Mouse (Mus musculus) small intestine, adult 2 months (tissue): ENCODE measurements around the gene Poldip2. TPM values are rescaled to one million over a fixed set of nuclear protein-coding genes. Genes with fewer than 3 reads are reported as not detected.
A peak's percentile ranks its signal among the peaks of the same experiment; 100 is the strongest.
"Not testable (repeated sequence)": the region's sequence is repeated elsewhere in the genome, so short reads cannot be mapped to it uniquely, and the experiment has no call there.

ENCODE experiments used
- H3K27ac ChIP-seq: fragments of 200-500 bp; 2 replicates; pipeline ENCODE4 v1.5.1; 2012; ENCODE audit warnings: low read depth, low read length, control low read depth, inconsistent platforms; ENCODE audit not compliant: insufficient read depth
- H3K27me3 ChIP-seq: fragments of 200-500 bp; 2 replicates; pipeline ENCODE4 v1.6.1; 2012; ENCODE audit warnings: mild to moderate bottlenecking, moderate library complexity, low read length, inconsistent platforms; ENCODE audit not compliant: control insufficient read depth, insufficient read depth
- H3K36me3 ChIP-seq: fragments of 200-500 bp; 2 replicates; pipeline ENCODE4 v1.6.1; 2012; ENCODE audit warnings: mild to moderate bottlenecking, low read length, control low read depth, inconsistent platforms; ENCODE audit not compliant: control insufficient read depth, insufficient read depth
- H3K4me1 ChIP-seq: fragments of 200-500 bp; 2 replicates; pipeline ENCODE4 v1.6.1; 2012; ENCODE audit warnings: low read length, inconsistent platforms, mixed read lengths; ENCODE audit not compliant: control insufficient read depth, insufficient read depth, insufficient read length
- H3K4me3 ChIP-seq: fragments of 200-500 bp; 2 replicates; pipeline ENCODE4 v1.5.1; 2012; ENCODE audit warnings: low read depth, mild to moderate bottlenecking, control low read depth, inconsistent platforms, low read length, moderate library complexity
- CTCF ChIP-seq: fragments of 200-500 bp; IDR thresholded peaks from 2 replicates; pipeline ENCODE4 v1.5.1; 2012; ENCODE audit warnings: low read depth, mild to moderate bottlenecking, control low read depth, inconsistent platforms, low read length, moderate library complexity, mixed read lengths; ENCODE audit not compliant: insufficient replicate concordance, insufficient read length; ENCODE audit errors: extremely low read depth
- POLR2A ChIP-seq: fragments of 200-500 bp; IDR thresholded peaks from 2 replicates; pipeline ENCODE4 v1.6.1; 2012; ENCODE audit warnings: low read depth, mild to moderate bottlenecking, control low read depth, inconsistent platforms, low read length, moderate library complexity
- WGBS: fragments of 180-500 bp; shearing (Covaris S2); methylation state at CpG from one replicate; pipeline ENCODE4 v1.1.7; 2018; 5-methylcytosine and 5-hydroxymethylcytosine counted together
- polyA plus RNA-seq: library from polyadenylated mRNA; depleted of rRNA; stranded (reverse); fragments of >200 nt; gene quantifications from 2 replicates; pipeline ENCODE4 v1.2.3, GENCODE M21; 2012

Poldip2 gene
- polyA plus RNA-seq, 1 experiment, result 24.9 TPM

- Histone ChIP-seq H3K27me3 (no peaks in the 10 kb centered on the region), H3K36me3 (peaks cover 82% of the 10 kb centered on the region), H3K4me3 (no peak overlapping the region), H3K27ac (no peak overlapping the region), H3K4me1 (no peaks in the 10 kb centered on the region)
- WGBS, result 67% methylated on average over 3 of the region's 3 CpGs
- TF ChIP-seq CTCF (no peak), POLR2A (no peak)
Measured at GRCm38 (mm10) chr11:78521880-78522279, 9.9 kb downstream of the Poldip2 start.

DNA sequence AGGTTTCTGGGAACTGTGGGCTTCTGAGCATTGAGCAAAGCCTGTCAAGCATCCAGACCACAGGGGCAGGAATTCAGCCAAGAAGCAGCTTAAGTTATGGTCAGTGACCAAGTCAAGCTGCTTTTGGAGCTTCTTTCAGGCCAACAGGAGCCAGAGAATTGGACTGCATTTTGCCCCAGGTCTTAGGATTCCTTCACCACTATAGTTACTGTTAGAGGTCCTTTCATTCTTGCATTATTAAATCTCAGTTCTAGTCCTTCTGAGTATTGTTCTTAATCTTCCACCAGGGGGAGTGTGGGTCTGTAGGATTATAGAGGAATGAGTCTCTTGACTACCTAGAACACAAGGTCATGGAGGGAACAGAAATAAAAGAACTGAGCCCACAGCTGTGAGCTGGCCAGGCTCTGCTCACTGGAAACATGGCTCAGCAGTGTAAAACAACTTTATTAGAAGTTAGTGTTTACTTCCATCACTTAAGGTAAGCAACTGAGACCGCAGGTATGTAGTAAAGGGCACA, 10.5 kb downstream of the Poldip2 start:
- Histone ChIP-seq H3K36me3 (peaks cover 86% of the 10 kb centered on the region), H3K27me3 (no peaks in the 10 kb centered on the region), H3K4me1 (no peaks in the 10 kb centered on the region), H3K27ac (no peak overlapping the region), H3K4me3 (no peak overlapping the region)
- TF ChIP-seq POLR2A (no peak), CTCF (peak; percentile 30; the same call in 1 of the 2 replicates)
- WGBS, result 92% methylated on average over 1 of the region's 1 CpGs

GRCm38 (mm10) chr11:78523241-78523955, 11.4 kb downstream of the Poldip2 start:
- no peak overlapping the region for H3K4me3 ChIP-seq
- TF ChIP-seq CTCF, result no peak
- TF ChIP-seq POLR2A, result no peak
- no peaks in the 10 kb centered on the region for H3K4me1 ChIP-seq
- WGBS, result 85% methylated on average over 9 of the region's 9 CpGs
- H3K27me3 ChIP-seq, result no peaks in the 10 kb centered on the region
- peaks cover 86% of the 10 kb centered on the region for H3K36me3 ChIP-seq
- H3K27ac ChIP-seq, result no peak overlapping the region

GRCm38 (mm10) chr11:78524838-78525237, 12.8 kb downstream of the Poldip2 start:
- no peaks in the 10 kb centered on the region for H3K27me3 ChIP-seq
- peaks cover 89% of the 10 kb centered on the region for H3K36me3 ChIP-seq
- H3K4me1 ChIP-seq, result no peaks in the 10 kb centered on the region
- no peak overlapping the region for H3K27ac ChIP-seq
- TF ChIP-seq CTCF, result no peak
- TF ChIP-seq POLR2A, result no peak
- WGBS, result 79% methylated on average over 2 of the region's 2 CpGs
- no peak overlapping the region for H3K4me3 ChIP-seq

GRCm38 (mm10) chr11:78528714-78529113, 16.7 kb downstream of the Poldip2 start:
- TF ChIP-seq POLR2A, result no peak
- H3K27me3 ChIP-seq, result no peaks in the 10 kb centered on the region
- no peak overlapping the region for H3K4me3 ChIP-seq
- no peak overlapping the region for H3K27ac ChIP-seq
- H3K4me1 ChIP-seq, result no peaks in the 10 kb centered on the region
- WGBS, result 89% methylated on average over 9 of the region's 9 CpGs
- peaks cover 66% of the 10 kb centered on the region for H3K36me3 ChIP-seq

GRCm38 (mm10) chr11:78530001-78530400, 18.0 kb downstream of the Poldip2 start:
- TF ChIP-seq POLR2A (no peak), CTCF (no peak)
- peaks cover 54% of the 10 kb centered on the region for H3K36me3 ChIP-seq
- peaks cover 4% of the 10 kb centered on the region; the same call in 1 of the 2 replicates for H3K4me1 ChIP-seq
- H3K27me3 ChIP-seq, result no peaks in the 10 kb centered on the region
- no peak overlapping the region for H3K27ac ChIP-seq
- H3K4me3 ChIP-seq, result no peak overlapping the region
- 85% methylated on average over 12 of the region's 12 CpGs for WGBS

- Histone ChIP-seq H3K4me1 (peaks cover 4% of the 10 kb centered on the region; the same call in 1 of the 2 replicates), H3K27ac (no peak overlapping the region), H3K36me3 (peaks cover 44% of the 10 kb centered on the region), H3K4me3 (no peak overlapping the region), H3K27me3 (no peaks in the 10 kb centered on the region)
- no peak for TF ChIP-seq POLR2A
- 69% methylated on average over 6 of the region's 6 CpGs for WGBS
Measured at GRCm38 (mm10) chr11:78531046-78531445, 19.1 kb downstream of the Poldip2 start.

GRCm38 (mm10) chr11:78531515-78531914, 19.5 kb downstream of the Poldip2 start:
- 83% methylated on average over 10 of the region's 10 CpGs for WGBS
- H3K4me3 ChIP-seq, H3K27ac ChIP-seq, H3K27me3 ChIP-seq, H3K4me1 ChIP-seq: not testable (repeated sequence)
- peaks cover 39% of the 10 kb centered on the region for H3K36me3 ChIP-seq
